Mouse (Mus musculus): ENCODE data around the gene Pipox. TPM values are rescaled to one million over a fixed set of nuclear protein-coding genes. Genes with fewer than 3 reads are reported as not detected.

Gene Pipox
- polyA plus RNA-seq, 1 experiment: not detected

DNA sequence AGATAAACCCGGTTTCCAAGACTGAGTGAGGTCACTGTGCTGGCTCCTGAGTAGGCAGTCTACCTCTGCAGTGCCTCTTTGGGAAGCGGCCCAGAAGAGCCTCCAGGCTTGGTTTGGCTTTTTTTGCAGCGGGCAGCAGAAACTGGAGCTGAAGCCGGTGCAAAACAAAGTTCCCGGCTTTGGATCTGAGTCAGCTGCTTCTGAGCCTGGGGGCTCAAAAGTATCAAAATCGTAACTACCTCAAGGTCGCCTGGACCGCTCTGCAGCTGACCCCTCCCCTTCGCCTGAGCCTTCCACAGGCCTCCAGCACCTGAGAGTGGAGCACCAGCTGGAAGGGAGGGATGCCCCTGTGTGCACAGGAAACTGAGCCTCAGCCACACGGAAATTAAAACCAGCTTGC lies 23.3 kb upstream of the Pipox start:
- H3K4me3 ChIP-seq (ENCODE audit: insufficient read depth, low read depth, low read length): no peak overlapping the region
- no peaks in the 10 kb centered on the region for H3K4me1 ChIP-seq (ENCODE audit: control insufficient read depth, insufficient read depth, insufficient read length, low read length)
- H3K27ac ChIP-seq (replicated peaks; ENCODE audit: low read depth, low read length): no peak overlapping the region

DNA sequence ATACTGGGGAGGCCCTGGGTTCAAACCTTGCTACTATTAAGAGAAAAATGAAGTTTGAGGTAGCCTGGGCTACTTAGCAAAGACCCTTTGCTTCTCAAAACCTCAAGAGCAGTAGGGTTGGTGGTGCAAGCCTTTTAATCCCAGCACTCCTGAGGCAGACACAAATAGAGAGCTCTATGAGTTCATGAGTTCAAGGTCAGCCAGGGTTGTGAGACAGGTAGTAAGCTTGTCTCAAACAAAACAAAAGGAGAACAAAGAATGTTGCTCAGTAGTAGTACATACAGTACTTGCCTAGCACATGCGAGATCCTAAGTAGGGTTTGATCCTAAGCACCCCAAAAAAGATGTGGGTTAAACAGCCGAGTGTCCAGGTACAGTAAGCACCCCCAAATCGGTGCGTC lies 22.8 kb upstream of the Pipox start:
- H3K4me1 ChIP-seq (ENCODE audit: control insufficient read depth, insufficient read depth, insufficient read length, low read length): no peaks in the 10 kb centered on the region
- no peak overlapping the region for H3K27ac ChIP-seq (replicated peaks; ENCODE audit: low read depth, low read length)

GRCm38 (mm10) chr11:77914598-77915260 lies 20.8 kb upstream of the Pipox start:
- Histone ChIP-seq H3K4me3 (ENCODE audit: insufficient read depth, low read depth, low read length) (no peak overlapping the region), H3K4me1 (ENCODE audit: control insufficient read depth, insufficient read depth, insufficient read length, low read length) (no peaks in the 10 kb centered on the region), H3K27ac (replicated peaks; ENCODE audit: low read depth, low read length) (no peak overlapping the region)

More for the DNA sequence above, 22.8 kb upstream of the Pipox start:
- no peak overlapping the region for H3K4me3 ChIP-seq (ENCODE audit: insufficient read depth, low read depth, low read length)

- no peaks in the 10 kb centered on the region for H3K4me1 ChIP-seq (ENCODE audit: control insufficient read depth, insufficient read depth, insufficient read length, low read length)
- H3K4me3 ChIP-seq (ENCODE audit: insufficient read depth, low read depth, low read length): no peak overlapping the region
- no peak overlapping the region for H3K27ac ChIP-seq (replicated peaks; ENCODE audit: low read depth, low read length)
Measured at GRCm38 (mm10) chr11:77913505-77913904, 19.6 kb upstream of the Pipox start.

DNA sequence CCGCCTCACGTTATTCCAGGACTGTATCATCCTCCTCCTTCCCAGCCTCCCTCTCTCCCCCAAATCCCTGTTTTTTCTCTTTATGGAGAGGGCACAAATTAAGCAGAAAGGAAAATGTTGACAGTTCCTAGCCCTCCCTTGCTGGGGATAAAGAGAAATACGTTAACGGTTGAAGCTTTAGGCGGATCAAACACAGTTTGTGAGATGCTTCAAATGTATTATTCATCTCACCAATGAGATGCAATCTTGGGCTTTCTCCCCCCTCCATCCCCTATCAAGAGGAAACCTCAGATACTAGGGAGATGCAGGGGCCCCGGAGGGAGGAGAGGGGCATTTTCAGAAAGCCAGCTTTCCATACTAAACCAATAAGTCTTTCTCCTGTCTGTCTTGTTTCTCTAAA lies 15.9 kb upstream of the Pipox start:
- Histone ChIP-seq H3K27ac (replicated peaks; ENCODE audit: low read depth, low read length) (no peak overlapping the region), H3K4me1 (ENCODE audit: control insufficient read depth, insufficient read depth, insufficient read length, low read length) (no peaks in the 10 kb centered on the region), H3K4me3 (ENCODE audit: insufficient read depth, low read depth, low read length) (no peak overlapping the region)

- no peak overlapping the region for H3K4me3 ChIP-seq (ENCODE audit: insufficient read depth, low read depth, low read length)
- no peak overlapping the region for H3K27ac ChIP-seq (replicated peaks; ENCODE audit: low read depth, low read length)
- H3K4me1 ChIP-seq (ENCODE audit: control insufficient read depth, insufficient read depth, insufficient read length, low read length): no peaks in the 10 kb centered on the region
Measured at GRCm38 (mm10) chr11:77909376-77909775, 15.5 kb upstream of the Pipox start.

- Histone ChIP-seq H3K4me3 (ENCODE audit: insufficient read depth, low read depth, low read length) (no peak overlapping the region), H3K27ac (replicated peaks; ENCODE audit: low read depth, low read length) (no peak overlapping the region), H3K4me1 (ENCODE audit: control insufficient read depth, insufficient read depth, insufficient read length, low read length) (no peaks in the 10 kb centered on the region)
Measured at GRCm38 (mm10) chr11:77908468-77908867, 14.6 kb upstream of the Pipox start.

GRCm38 (mm10) chr11:77906747-77907174 lies 12.9 kb upstream of the Pipox start:
- H3K4me3 ChIP-seq (ENCODE audit: insufficient read depth, low read depth, low read length): no peak overlapping the region
- H3K27ac ChIP-seq (replicated peaks; ENCODE audit: low read depth, low read length): no peak overlapping the region
- no peaks in the 10 kb centered on the region for H3K4me1 ChIP-seq (ENCODE audit: control insufficient read depth, insufficient read depth, insufficient read length, low read length)

GRCm38 (mm10) chr11:77906097-77906687 lies 12.3 kb upstream of the Pipox start:
- no peaks in the 10 kb centered on the region for H3K4me1 ChIP-seq (ENCODE audit: control insufficient read depth, insufficient read depth, insufficient read length, low read length)
- H3K27ac ChIP-seq (replicated peaks; ENCODE audit: low read depth, low read length): no peak overlapping the region

GRCm38 (mm10) chr11:77904707-77905106 lies 10.8 kb upstream of the Pipox start:
- Histone ChIP-seq H3K27ac (replicated peaks; ENCODE audit: low read depth, low read length) (no peak overlapping the region), H3K4me1 (ENCODE audit: control insufficient read depth, insufficient read depth, insufficient read length, low read length) (no peaks in the 10 kb centered on the region)

More at GRCm38 (mm10) chr11:77906097-77906687, 12.3 kb upstream of the Pipox start:
- H3K4me3 ChIP-seq (ENCODE audit: insufficient read depth, low read depth, low read length): no peak overlapping the region

GRCm38 (mm10) chr11:77903761-77904160 lies 9.9 kb upstream of the Pipox start:
- H3K4me3 ChIP-seq (ENCODE audit: insufficient read depth, low read depth, low read length): no peak overlapping the region
- H3K4me1 ChIP-seq (ENCODE audit: control insufficient read depth, insufficient read depth, insufficient read length, low read length): no peaks in the 10 kb centered on the region
- no peak overlapping the region for H3K27ac ChIP-seq (replicated peaks; ENCODE audit: low read depth, low read length)

More at GRCm38 (mm10) chr11:77904707-77905106, 10.8 kb upstream of the Pipox start:
- no peak overlapping the region for H3K4me3 ChIP-seq (ENCODE audit: insufficient read depth, low read depth, low read length)

DNA sequence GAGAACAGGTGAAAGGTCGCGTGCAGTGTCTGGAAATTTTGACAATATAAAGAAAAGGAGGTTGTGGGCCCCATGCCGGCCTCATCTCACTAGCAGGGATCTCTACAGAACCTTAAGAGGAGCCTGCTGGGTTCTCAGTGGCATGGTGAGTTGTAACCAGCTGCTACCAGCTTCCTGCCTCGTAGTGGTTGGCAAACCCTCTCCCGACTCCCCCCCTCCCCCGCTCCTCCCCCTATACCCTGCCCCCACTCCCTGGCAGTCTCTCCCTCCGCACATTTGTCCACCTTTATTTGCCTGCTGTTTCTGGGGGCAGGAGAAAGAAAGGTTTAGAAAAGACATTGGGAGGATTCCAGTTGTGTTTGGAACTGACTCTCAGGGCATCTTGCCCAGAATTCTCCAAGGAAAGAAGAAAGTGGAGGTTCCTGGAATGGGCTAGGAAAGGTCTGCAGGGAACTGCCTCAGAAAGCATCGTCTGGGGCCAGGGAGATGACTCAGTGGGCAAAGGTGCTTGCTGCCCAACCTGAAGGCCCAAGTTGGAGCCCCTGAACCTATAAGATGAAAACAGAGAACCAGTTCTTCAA lies 8.0 kb upstream of the Pipox start:
- no peak overlapping the region for H3K27ac ChIP-seq (replicated peaks; ENCODE audit: low read depth, low read length)
- H3K4me1 ChIP-seq (ENCODE audit: control insufficient read depth, insufficient read depth, insufficient read length, low read length): no peaks in the 10 kb centered on the region
- H3K4me3 ChIP-seq (ENCODE audit: insufficient read depth, low read depth, low read length): no peak overlapping the region

- Histone ChIP-seq H3K27ac (replicated peaks; ENCODE audit: low read depth, low read length) (no peak overlapping the region), H3K4me1 (ENCODE audit: control insufficient read depth, insufficient read depth, insufficient read length, low read length) (no peaks in the 10 kb centered on the region), H3K4me3 (ENCODE audit: insufficient read depth, low read depth, low read length) (no peak overlapping the region)
Measured at GRCm38 (mm10) chr11:77901366-77901765, 7.5 kb upstream of the Pipox start.

GRCm38 (mm10) chr11:77900696-77901095 lies 6.8 kb upstream of the Pipox start:
- H3K4me3 ChIP-seq (ENCODE audit: insufficient read depth, low read depth, low read length): no peak overlapping the region

DNA sequence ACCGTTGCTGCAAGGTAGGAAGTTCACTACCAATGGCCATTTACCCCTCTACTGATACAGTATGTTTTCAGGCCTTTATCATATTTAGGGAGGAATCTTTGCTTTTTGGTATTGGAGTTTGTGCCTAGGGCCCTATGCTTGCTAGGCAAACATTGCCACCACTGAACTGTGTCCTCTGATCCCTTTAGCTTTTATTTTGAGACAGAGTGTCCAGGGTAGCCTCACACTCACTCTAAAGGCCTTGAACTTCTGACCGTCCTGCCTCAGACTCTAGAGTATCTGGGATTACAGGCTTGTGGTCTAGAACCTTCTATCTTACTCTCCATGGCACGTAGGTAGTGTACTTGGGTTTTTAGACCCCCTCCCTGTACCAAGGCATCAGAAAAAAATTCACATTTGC lies 6.3 kb upstream of the Pipox start:
- Histone ChIP-seq H3K4me1 (ENCODE audit: control insufficient read depth, insufficient read depth, insufficient read length, low read length) (no peaks in the 10 kb centered on the region; the same call in 1 of the 2 replicates), H3K4me3 (ENCODE audit: insufficient read depth, low read depth, low read length) (no peak overlapping the region), H3K27ac (replicated peaks; ENCODE audit: low read depth, low read length) (no peak overlapping the region)

More at GRCm38 (mm10) chr11:77900696-77901095, 6.8 kb upstream of the Pipox start:
- H3K27ac ChIP-seq (replicated peaks; ENCODE audit: low read depth, low read length): no peak overlapping the region
- no peaks in the 10 kb centered on the region; the same call in 1 of the 2 replicates for H3K4me1 ChIP-seq (ENCODE audit: control insufficient read depth, insufficient read depth, insufficient read length, low read length)

All from brown adipose tissue, adult 24 weeks (tissue).